Mouse (Mus musculus) monocyte, adult 5-6 weeks (primary cell): ENCODE measurements at regions not wholly inside any gene's neighbourhood (a gene's known extent, or its start where the extent isn't known, plus 50 kb on each side); places are given as distances from the start of the nearest gene placed in this dataset.

Experiments
- ATAC-seq: fragments of 153-309, 156-312 bp; replicated peaks from 2 replicates; pipeline ENCODE4 v1.8.0; 2017; ENCODE audit warnings: mild to moderate bottlenecking; ENCODE audit not compliant: low TSS enrichment, insufficient number of reproducible peaks, severe bottlenecking, poor library complexity, low FRiP score

- ATAC-seq, result no peak
These were observed 68.5 kb upstream of the Megf9 start for GRCm38 (mm10) chr4:70603209-70603852.

DNA sequence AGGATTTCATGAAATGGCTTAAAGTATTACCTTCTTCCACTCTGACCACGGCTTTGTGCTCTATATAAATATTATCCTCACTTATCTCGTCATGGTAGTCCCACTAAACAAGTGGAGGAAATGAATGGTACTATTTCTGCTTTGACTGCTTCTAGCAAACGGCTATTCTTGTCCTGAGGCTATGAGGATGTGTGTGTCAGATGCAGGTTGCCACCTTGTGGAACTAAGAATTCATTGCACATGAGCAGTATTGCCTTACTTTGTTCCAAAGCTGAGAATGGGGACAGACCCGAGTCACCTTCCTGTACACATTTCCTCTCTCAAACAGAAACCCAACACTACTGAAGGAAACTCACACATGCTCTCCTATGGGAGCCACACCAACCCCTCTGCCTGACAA, 66.5 kb upstream of the Megf9 start:
- 0 out of 2 replicates have a peak, but pooled peaks have one; percentile 31 for ATAC-seq
